Mouse (Mus musculus): Measurements from ENCODE around the gene Cd93. TPM values are rescaled to one million over a fixed set of nuclear protein-coding genes. Genes with fewer than 3 reads are reported as not detected.

Cd93 gene
- total RNA-seq, 2 experiments from 2014 or later: 101 to 104 TPM

DNA sequence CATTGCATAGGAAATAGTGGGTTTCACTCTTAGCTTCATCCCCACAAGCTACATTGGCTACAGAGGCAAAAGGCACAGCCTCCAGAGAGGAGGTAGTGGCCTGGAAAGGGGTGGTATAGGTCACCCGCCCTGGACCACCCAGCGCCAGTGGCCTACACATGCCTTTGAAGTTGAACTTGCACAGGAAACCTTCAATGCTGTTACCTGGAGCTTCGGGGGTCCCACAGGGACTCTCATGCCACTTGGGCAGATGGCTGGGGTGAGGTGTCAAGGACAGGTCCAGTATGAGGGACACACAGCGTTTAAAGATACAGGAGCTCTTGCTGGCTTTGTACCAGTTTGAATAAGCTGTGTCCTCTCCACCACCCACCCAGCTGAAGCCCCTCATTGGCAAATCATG, 653 bp downstream of the Cd93 start:
- no peak for DNase-seq (ENCODE audit: low spot score in 2 of 2)

DNA sequence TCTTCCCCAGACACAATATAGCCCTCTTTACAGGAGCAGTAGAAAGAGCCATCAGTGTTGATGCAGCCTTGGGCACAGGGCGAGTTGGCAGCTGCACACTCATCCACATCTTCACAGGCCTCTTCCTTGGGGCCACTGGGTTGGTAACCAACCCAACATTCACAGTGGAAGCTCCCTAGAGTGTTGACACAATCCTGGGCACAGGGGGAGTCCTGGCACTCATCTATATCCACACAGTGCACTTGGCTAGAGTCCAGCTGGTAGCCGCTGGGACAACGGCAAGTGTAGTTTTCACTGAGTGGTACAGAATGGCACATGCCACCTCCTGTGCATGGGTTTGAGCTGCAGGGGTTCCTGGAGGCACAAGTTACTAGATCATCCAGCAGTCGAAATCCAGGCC, 1.2 kb downstream of the Cd93 start:
- DNase-seq (ENCODE audit: low spot score in 2 of 2): no peak

DNA sequence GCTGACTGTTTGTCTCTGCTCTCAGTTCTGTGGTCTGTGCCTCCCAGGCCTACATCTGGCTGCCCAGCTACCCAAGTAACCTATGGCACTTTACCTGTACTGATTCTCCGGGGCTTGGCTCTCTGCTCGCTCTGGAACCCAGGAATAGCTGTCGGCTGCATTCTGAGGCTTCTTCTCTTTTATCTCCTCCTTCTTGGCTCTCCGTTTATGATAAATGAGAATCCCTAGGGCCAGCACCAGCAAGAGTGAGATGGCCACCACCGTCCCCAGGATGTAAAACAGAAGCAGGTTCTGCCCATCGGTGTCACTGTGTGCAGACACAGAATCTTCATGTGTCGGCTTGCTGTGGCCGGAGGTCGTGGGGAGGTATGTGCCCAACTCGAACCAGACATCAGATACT, 1.9 kb downstream of the Cd93 start:
- DNase-seq (ENCODE audit: low spot score in 2 of 2): no peak

DNA sequence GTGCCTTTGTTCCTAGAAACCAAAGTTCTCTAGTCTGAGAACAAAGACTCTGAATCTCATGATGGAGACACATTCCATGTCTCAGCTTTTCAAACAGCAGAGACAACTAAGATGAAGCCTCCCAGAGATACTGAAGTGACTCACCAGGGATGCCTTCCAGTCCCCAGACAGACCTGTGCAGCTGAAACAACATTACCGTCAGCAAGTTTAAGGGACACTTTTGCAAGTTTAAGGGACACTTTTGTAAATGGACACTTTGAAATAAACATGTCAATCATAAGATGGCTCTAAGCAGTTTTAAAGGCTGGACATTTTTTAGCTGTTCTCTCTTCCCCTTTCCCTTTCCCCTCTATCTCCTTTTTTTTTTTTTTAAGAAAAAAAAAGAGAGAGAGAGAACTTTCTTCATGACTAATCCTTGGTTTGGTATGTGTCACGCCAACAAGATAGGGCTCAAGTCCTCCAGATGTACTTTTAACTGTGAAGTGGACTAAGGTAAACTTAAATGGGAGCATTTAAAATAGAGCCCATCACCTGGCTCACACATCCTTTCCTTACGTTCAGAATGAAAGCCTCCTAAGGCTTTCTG, 3.6 kb downstream of the Cd93 start:
- no peak for DNase-seq (ENCODE audit: low spot score in 2 of 2)

DNA sequence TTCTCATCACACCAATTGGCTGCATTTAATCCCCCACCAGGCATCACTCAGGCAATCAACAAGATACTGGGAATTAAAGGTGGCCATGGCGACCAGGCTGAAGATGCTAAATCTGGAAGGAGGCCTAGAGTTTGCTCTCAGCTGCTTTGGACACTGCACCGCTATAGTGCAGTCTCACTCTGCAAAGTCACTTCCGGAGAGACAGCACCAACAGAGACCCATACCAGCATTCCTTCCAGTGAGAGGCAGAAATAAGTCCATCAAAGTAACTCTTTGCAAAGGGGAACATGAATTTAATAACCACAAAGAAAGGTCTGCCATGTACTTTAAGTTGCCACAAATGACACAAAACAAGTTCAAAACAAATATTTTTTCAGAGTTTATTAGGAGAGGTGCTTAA, 7.1 kb downstream of the Cd93 start:
- DNase-seq (ENCODE audit: low spot score in 2 of 2): no peak

DNA sequence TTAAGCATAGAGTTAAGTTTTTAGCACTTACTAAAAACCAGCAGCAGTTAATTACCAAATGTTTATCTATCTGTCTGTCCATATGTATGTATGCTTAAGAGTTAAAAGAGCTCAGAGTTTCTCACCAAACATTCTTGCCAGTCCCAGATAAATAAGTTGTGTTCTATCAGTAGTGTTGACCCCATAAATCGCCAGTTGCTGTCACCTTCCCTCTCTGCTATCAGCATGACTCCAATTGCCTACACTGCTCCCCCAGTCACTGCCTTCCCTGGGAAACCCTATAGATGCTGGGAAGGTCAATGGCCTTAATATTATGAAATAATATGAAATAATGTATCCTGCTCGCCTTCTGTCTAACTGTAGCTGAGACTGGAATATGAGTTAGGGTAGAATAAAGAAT, 11.0 kb downstream of the Cd93 start:
- DNase-seq (ENCODE audit: low spot score in 2 of 2): no peak

DNA sequence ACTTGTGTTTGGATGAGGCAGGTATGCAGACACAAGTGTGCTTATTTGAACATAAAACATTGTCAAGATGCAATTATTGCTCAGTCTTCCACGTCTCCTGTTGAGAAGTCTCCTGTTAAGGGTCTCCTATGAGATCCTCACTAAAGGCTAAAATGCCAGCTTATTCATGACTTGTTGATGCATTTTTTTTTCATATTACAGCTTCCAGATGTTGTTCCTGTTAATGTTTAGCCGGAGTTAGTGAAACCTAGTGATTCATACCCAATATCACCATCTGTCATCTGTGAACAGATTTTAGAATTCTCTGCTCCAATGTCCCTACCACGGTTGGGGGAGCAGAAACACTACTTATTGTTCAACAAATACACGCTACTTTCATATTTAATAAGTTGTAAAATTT, 12.4 kb downstream of the Cd93 start:
- no peak for DNase-seq (ENCODE audit: low spot score in 2 of 2)

DNA sequence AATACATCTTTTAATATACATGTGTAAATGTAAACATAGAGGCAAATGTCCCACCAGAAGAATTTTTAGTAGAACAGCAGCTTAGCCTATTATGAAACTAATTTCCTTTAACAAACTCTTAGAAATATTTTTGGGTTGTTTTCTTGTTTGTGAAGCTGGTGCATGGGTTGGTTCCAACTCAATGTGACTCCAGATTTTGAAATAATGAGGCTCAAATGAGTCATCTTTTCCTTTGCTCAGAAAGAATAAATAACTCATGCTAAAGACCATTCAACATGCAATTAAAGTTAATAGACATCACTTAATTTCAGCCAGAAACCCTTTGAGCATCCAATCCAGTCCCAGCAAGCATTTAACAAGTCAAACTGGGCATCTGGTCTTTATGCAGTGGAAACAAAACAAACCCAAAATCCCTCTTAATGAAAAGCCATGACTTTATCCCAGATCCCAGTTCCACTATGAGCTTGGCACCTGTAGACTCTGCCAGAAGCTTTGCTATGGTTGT, 14.3 kb downstream of the Cd93 start:
- no peak for DNase-seq (ENCODE audit: low spot score in 2 of 2)

DNA sequence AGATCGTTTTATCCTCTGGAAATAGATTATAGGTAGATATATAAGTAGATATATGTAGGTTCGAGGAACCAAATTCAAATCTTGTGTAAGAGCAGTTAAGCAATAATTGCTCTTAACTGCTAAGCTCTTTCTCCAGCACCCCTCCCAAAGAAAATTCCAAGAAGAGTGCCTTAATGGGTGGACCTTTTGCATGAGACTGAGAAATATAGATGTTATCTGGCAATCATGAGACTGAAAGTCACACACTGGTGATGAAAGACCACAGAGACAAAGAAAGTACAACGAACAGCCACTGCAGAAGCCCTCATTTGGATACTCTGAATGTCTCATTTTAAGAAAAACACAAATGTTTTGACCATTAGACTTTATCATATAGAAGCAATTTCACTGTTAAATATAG, 14.8 kb downstream of the Cd93 start:
- DNase-seq (ENCODE audit: low spot score in 2 of 2): no peak

DNA sequence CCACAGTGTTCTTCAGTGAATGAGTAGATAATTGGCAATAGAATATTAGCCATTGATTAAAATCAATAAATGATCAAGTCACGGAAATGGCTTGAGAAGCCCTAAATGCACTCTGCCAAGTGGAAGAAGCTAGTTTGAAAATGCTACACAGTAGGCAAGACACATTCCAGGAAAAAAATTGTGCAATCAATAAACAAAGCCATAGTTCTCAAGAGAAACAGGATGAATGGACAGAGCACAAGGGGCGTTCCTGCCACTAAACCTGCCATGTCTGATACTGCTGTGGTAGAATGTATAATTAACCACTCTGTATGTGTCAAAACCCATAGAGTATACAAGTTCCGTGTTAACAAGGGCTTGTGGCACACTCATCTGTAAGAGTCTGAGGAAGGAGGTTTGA, 15.8 kb downstream of the Cd93 start:
- DNase-seq (ENCODE audit: low spot score in 2 of 2): no peak

DNA sequence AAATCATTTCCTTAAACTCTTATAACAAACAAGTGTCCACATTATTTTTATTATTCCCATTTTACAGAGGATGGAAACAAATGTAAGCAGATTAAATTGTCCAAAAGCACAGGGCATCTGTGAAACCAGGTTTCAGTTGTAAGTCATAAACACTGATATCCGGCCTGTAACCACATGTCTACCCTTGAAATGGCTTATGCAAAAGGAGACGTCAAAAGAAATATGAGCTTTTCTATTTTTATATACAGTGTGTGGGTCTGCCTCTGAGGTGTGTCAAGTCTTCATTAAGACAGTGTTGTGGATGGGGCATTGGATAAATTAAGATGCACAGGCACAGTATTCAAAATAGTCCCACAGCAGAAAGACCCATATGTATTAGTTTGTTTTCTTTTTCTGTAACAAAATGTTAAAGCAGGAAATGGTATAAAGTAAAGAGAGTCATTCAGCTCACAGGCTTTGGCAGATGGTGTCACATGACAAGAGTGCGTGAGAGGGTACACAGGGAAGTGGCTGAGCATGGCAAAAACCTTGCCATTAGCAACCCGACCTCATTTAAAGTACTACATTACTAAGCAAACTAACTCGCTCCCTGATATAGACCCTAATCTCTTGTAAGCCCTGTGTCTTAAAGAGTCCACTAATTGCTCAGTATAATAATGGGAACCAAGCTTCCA, 17.5 kb downstream of the Cd93 start:
- no peak for DNase-seq (ENCODE audit: low spot score in 2 of 2)

DNA sequence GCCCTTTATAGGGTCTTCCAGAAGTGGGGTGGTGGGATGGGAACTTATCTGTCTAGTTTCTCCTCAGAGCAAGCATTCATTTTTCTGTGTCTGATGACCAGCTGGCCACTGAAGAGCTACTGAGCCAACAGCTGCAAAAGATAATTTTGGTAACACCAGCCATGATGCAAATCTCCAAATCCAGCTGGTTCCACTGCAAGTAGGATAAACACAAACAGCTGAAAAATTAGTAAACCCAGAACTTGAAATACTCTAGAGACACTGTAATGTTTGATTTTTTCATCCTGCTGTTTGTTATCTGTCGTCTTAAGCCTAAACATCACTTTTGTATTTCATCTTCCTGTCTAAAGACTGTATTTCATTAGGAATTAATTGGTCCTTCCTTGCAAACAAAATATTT, 21.7 kb downstream of the Cd93 start:
- DNase-seq (ENCODE audit: low spot score in 2 of 2): no peak

DNA sequence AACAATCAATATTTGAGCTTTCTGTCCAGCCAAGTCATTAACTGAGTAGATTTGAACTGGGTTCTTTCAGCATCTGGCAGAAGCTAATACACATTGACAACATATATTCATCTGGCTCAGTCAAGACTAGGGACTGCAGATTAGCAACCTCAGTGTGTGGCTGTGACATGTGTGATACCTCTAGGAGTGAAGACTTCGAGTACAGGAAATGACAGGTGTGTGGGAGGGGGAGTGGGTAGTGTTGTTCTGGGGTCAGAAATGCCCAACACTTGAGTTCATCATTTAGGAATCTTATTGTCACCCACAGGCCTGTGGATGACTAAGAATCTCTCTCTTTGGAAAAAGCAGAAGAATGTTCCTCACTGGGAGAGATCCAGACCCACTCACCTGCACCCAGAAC, 22.3 kb downstream of the Cd93 start:
- DNase-seq (ENCODE audit: low spot score in 2 of 2): no peak

DNA sequence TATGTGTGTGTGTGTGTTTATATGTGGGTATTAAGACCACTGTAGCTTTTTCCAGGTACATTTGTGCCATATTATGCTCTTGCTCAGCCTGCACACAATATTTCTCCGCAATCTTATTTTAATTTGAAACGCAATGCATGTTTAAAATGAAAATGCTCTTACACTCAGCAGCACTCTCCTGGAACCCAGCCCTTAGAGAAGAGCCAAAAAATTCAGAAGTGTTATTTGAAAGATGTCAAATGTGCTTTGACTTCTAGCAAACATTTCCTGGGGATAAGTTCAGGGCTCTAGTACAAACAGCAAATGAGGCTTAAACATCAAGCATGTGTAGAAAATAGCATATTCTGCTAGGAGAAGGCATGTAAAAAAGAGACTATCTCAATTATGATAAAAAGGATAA, 23.6 kb downstream of the Cd93 start:
- DNase-seq (ENCODE audit: low spot score in 2 of 2): no peak

DNA sequence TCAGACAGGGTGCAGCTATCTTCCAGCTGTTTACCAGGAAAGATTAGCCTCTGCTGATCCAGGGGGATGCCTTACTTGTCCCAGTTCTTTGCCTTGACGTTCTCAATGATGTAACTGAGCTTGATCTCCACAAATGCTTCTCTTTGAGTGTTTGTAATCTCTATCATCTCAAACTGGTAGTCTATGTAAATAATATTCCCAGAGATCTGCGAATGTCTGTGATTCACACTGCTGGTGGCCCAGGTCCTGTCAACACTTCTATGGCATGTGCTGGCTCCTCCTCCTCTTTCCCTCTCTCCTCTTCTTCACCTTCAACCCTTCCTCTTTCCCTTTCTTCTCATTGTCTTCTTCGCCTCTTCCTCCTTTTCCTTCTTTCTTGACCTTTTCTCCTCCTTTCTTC, 24.2 kb downstream of the Cd93 start:
- DNase-seq (ENCODE audit: low spot score in 2 of 2): no peak

DNA sequence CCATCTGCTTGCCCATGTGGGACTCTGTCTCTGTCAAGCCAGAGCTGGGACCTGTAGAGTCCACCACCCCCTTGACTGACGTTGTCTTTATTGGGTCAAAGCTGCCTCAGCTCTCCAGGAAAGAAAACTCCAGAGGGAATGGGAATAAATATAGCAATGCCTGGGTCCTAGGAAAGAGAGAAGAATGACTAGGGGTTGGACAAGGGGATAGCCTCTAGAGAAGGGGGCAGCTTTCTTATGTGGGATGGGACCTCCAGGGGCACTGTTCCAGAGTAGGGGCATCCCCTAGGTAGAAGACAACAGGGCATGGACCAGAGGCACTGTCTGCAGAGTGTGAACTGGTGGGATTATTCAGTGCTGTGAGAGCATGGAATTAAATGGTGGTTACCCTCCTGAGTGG, 33.5 kb downstream of the Cd93 start:
- no peak for DNase-seq (ENCODE audit: low spot score in 2 of 2)

DNA sequence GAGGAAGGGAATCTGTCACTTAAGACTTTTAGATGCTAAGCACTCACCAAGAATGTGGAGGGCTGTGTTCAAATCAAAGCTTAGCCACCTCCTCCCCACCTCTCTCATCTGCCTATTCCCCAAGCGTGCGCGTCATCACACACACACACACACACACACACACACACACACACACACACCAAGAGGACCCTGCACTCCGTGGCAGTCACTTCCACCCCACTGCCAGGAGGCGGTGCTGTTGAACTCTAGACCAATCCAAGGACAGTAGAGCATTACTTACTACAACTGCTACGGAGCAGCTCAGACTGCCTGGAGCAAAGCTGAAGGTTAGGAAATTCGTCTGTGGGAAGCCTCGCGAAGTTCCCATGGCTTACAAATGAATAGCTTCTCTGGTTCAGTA, 34.2 kb downstream of the Cd93 start:
- peak; percentile 60 to 85 for DNase-seq (ENCODE audit: low spot score in 2 of 2)

DNA sequence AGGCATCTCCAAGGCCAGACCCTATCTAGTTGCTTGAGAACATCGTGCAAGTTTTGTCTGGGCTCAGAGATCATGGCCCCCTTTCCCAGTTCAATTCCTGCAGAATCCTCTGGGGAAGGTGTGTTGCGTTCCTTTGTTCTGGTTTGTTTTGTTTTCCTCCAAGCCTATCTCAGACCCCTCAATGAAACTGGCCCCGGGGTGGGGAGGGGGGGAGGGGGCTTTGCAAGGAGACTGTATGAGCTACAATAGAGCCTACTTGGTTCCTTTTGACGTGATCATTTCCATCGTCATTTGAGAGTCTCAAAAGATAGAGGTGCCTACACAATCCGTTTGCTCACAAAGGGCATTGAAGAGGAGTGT, 34.6 kb downstream of the Cd93 start:
- no peak for DNase-seq (ENCODE audit: low spot score in 2 of 2)

DNA sequence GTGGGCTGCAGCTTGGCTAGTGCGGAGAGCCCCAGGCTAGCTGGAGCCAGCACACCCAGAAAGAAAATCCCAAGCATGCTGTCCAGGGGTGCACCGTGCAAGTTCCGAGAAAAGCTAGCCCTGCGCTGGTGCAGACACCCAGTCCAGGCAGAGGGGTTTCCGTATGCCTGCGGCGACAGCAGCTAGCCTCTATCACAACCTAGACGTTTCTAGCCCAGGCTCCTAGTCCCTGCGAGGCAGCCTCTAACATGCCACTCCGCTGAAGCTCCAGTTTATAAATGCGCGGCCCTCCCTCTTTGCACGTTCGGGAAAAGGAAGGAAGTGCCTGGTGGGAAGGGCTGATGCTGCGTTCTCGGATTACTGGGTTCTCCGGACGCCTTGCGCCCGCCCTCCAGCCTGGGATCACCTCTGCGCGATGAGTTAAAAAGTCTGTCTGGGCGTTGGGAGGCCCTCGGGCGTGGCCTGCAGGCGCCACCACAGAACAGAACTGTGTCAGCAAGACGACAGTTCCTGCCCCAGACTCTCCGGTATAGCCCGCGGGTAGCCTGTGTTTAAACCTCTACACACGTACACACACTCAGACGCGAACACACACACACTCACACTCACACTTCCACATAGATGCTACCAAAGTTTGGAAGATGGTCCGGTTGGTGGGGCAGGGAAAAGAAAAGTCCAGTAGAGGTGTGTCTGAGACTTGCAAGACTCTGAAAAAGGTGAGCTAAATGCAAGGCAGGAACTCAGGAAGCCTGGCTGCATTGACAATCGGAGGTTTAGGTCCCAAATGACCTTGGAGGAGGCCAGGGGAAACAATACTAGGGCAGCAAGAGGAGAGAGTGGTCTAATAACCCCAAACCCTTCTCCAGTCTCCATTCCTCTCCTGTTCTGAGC, 35.2 kb downstream of the Cd93 start, which contains the start of gene Thbd:
Gene Thbd (minus strand): TSS at position 319 of the 891 bp plus-strand sequence.
- peak; percentile 41 to 74 for DNase-seq (ENCODE audit: low spot score in 2 of 2)

DNA sequence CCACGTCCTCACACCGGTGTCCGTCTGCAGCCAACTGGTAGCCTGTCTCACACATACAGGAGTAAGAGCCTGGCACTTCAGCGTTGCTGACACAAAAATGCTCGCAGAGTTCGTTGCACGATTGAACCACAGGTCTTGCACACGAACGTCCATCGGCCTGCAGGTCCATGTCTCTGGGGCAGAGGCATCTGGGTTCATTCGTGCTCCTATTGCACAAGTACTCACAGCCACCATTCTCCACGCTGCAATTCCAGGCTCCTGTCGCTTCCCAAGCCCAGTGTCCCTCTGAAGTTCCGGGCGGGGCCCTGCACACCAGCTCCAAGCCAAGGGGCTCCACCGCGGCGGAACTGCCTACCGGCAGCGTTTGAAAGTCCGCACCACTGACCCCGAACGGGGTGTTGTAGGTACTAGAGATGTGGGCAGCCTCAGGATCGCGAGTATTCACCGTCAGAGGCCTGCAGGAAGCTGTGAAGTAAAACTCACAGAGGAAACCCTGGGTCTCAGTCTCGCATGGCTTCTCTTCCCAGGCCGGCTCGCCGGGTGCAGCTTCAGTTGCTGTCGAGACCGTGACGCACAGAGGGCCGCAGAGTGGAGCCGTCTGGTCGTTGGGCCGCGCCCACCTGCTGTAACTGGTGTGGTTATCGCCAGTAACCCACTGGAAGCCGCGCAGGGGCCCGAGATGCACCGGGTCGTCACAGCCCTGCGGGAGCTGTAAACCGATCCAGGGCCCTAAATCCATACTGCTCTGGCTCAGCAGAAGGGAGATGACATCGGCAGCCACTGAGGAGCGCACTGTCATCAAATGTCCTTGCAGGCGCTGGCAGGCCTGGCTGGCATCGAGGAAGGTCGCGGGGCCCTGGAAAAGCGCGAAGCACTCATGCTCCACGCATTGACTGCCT, 36.1 kb downstream of the Cd93 start:
- DNase-seq (ENCODE audit: low spot score in 2 of 2): peak; percentile 39 to 63
